Mouse (Mus musculus): ENCODE measurements at regions not wholly inside any gene's neighbourhood (a gene's known extent, or its start where the extent isn't known, plus 50 kb on each side); places are given as distances from the start of the nearest gene placed in this dataset.
"Not testable (repeated sequence)": the region's sequence is repeated elsewhere in the genome, so short reads cannot be mapped to it uniquely, and the experiment has no call there.

DNA sequence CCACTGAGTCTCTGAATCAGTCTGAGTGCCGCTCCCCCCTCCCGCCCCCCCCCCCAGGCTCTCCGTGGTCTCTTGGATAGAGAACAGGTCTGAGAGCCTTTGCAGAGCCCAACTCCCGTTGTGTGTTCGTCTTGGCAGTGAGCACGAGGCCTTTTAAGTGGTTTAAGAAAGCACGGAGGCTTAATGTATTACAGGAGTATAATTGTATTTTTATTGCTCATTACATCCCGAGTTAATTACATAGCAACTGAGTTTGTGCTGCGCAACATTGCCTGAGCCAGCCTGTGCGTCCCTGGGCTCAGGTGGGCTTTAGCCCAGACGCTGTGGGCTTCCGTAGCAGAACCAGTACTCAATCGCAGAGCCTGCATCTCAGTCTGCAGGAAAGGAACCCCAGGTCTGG, 147.1 kb downstream of the Kif26a start:
- intact Hi-C loops (cut with DNase I), result no loop called here
- DNase-seq (ENCODE audit: low spot score in 2 of 2), result no peak

DNA sequence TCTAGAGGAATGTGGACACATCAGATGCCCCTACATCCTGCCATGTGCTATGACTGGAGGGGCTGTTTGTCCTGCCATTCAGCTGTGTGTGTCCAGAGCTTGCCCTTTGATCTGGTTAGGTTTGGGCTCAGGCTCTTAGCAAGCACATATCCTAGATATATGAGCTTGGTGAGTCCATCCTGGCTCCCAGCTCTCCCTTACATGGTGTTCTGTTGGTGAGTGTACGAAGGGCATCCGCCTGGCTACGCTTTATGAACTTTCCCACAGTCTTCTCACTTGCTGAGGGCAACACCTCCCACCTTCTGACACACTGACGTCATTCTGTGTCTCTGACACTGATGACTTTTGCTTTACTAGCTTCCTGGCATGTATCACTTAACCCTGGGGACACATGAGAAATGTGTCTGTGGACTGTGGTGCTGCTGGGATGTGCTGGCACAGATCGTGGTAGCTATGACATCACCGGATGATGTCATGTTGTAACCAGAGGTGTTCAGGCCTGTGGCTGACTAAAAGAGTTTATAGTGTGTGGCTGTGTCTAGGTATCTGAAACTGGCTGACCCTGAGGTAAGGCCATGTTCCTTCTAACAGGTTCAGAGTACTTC, 149.4 kb downstream of the Kif26a start:
- intact Hi-C loops (cut with DNase I), result no loop called here
- no peak for DNase-seq (ENCODE audit: low spot score in 2 of 2)

DNA sequence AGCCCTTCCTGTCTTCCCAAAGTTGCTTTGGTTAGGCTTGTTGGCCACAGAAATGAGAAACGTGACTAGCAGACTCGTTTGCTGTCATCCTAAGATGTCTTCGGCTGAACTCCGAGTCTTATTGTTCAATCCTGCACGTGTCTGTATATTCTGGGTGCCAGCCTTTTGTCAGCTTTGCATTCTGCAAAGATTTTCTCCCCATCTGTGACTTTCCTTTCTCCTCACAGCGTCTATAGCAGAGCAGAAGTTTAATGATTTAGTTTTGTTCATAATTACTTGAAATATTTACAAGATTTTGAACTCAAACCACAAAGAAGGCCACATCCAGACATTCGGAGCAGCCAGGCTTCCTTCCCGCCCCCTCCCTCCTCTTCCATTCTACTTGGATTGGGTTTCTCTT, 152.5 kb downstream of the Kif26a start:
- no peak for DNase-seq (ENCODE audit: low spot score in 2 of 2)

DNA sequence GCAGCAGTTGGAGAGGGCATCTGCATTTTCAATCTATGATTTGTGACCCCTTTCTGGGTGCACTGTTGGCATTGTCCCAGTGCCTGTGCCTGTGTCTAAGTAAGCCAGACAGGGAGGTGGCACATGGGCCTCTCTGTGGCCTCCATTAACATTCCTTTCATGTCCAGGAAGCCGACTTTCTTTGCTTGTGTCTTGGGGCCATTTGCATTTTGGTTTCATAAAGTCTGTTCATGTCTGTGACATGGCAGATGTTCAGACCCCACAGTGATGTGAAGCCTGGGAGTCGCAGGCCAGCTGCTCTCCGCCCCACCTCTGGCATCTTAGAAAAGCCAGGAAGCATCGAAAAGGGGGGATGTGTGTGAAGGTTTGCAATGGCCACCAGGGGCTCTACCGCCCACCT, 153.1 kb downstream of the Kif26a start:
- no peak for DNase-seq (ENCODE audit: low spot score in 2 of 2)
- intact Hi-C loops (cut with DNase I), result no loop called here

More for the DNA sequence above, 152.5 kb downstream of the Kif26a start:
- intact Hi-C loops (cut with DNase I), result no loop called here

DNA sequence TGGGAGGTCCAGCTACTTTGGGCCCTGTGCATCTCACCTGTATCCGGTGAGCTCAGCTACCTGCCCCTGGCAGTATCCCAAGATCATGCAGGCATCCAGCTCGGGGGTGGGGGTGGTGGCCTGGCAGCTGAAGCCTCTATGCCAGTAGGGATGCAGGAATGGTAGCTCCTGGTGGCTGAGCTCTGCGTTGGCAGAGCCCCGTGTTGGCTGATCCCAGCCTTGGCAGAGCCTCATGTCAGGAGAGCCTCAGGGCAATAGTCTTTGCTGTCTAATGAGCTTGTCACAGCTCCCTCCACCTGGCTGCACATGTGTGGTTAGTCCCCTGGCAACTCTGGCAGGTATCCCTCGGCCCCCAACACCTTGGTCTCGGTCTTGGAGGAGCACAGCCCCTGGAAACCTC, 153.6 kb downstream of the Kif26a start:
- intact Hi-C loops (cut with DNase I), result no loop called here
- DNase-seq (ENCODE audit: low spot score in 2 of 2), result no peak

DNA sequence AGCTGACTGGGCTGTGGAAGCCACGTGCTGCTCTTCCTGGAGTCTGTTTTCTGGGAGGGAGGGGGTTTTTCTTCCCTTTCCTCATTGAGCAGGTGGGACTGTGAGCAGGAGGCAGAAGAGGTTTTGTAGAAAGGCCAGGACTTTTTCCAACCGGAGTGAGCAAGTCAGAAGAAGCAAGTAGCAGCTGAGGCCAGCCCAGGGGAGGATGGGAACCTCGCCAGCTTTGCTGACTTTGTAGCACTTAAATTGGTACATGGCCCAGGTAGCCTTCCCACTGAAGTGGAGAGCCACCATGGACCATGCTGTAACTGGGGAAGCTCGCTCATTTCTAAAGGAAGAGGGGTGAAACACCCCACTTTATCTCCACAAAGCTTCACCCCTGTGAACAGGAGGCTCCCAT, 154.1 kb downstream of the Kif26a start:
- intact Hi-C loops (cut with DNase I), result no loop called here
- DNase-seq (ENCODE audit: low spot score in 2 of 2), result no peak

DNA sequence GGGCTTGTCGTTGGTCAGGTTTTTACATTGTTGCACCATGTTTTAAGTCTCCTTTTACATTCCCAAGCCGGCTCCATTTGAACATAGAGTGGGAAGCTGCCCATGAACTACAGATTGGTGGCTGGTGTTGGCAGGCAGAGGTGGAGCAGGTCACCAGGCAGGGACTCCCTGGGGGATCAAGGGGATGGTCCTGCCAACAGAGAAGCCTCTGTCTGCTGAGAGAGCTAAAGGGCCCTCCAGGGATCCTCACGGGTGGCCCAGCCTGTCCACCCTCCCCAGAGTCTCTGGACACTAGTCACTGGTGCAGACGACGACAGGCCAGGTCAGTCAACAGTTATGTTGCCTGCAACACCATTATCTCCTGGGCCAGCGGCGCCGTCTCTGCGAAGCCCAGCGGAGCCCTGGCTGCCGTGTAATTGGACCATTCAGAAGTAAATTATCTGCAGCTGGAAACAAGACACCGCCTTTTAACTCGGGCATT, 155.4 kb downstream of the Kif26a start:
- intact Hi-C loops (cut with DNase I), result no loop called here
- DNase-seq (ENCODE audit: low spot score in 2 of 2), result no peak

DNA sequence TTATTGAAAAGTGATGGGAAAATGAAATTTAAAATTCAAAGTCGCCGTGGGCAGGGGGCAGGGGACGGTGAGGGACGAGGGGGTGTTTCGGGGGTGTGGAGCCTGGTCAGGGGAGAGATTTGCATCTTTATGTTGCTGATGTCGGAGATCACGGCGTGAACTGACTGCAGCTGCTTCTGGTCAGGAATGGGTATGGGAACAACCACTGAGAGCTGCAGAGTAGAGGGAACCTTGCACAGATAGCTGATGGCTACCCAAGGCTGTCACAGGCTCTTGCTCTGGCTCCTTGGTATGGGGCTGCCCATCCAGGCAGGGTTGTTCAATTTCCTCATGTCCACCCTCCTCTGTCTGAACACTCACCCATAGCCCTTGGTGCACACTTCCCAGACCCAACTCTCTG, 155.9 kb downstream of the Kif26a start:
- intact Hi-C loops (cut with DNase I), result no loop called here
- no peak for DNase-seq (ENCODE audit: low spot score in 2 of 2)

DNA sequence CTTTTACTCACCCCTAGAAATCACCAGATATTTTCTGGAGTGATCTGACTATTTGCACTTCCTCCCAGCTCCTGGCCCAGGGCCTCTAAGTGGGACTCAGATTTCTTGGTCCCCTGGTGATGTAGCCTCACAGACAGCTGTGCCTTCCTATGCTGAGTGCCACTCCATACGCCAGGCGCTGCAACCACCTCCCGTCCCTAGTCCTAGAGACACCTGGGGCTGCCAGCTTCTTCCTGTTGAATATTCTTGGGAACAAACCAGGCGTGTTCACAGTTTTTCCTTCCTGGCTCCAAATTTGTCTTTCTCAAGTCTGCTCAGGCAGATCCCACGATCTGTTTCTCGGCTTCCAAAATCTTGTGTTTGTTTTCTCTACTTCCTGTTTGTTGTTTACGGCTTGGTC, 160.2 kb downstream of the Kif26a start:
- DNase-seq (ENCODE audit: low spot score in 2 of 2), result peak; percentile 23 to 41
- intact Hi-C loops (cut with DNase I), result no loop called here

DNA sequence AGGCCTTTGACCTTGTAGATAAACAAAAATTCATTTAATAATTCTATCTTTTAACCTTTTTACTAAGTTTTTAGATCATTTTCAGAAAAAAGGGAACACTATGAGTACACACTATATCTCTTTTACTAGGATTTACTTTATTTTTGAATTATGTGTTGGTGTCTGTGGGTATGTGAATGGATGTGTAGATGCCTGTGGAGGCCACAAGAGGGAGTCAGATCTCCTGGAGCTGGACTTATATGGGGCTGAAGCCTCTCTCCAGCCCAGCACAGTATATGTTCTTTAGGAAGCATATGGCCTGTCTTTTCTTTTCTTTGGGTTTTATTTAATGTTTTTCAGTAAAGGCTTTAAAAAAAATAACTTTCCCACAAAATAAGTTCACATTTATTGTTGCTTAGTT, 162.0 kb downstream of the Kif26a start:
- no peak for DNase-seq (ENCODE audit: low spot score in 2 of 2)
- intact Hi-C loops (cut with DNase I), result no loop called here

DNA sequence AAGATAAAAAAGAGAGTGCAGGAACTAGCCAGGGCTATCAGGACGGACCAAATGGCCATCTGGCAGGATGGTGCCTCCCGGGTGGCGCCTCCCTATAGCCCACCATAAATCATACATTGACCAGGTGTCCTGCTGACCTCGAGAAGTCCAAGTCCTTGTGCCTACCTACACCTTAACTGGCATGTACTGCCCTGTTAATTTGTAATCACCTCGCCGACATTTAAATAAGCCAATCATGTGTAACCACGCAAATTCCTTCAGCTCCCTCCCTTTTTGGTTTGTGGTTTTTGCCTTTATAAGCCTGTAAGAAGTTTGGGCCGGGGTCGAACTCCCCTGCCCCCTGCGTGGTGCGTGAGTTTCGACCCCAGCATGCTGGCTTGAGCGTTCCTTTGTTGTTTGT, 163.1 kb downstream of the Kif26a start:
- DNase-seq (ENCODE audit: low spot score in 2 of 2); intact Hi-C loops (cut with DNase I): not testable (repeated sequence)

DNA sequence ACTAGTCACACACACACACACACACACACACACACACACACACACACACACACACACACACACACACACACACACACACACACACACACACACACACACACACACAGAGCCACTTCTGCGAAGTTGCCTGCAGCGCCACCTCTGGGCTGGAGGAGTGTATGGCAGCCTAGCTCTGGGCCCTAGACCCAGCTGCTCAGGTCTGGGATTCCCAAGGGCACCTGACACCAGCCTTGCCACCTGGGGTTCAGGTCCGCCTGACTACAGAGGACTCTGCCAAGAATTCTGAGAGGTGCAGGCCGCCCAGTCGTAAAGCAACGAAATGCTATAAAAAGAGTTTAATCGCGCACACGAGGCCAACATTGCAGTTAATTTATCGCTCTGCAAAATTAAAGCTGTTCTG, 163.8 kb downstream of the Kif26a start:
- intact Hi-C loops (cut with DNase I), result no loop called here
- DNase-seq (ENCODE audit: low spot score in 2 of 2), result no peak

DNA sequence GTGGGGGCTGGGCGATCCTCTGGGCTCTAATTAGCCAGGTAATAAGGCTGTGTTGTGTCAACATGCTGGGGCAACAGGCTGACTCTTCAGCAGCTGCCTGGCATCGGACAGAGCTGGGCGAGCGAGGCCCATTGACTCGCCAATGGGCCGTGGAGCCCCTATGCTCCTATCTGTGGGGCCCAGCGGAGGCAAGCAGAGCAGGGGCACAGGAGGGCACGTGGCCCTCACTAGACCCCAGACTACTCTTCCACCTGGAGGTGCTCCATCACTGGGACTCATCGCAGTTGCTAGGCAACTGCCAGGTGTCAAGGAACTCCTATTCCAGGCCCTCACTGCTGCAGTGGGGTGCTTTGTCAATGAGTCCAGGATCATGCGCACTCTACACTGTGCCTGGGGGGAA, 164.7 kb downstream of the Kif26a start:
- no peak for DNase-seq (ENCODE audit: low spot score in 2 of 2)
- intact Hi-C loops (cut with DNase I), result no loop called here

DNA sequence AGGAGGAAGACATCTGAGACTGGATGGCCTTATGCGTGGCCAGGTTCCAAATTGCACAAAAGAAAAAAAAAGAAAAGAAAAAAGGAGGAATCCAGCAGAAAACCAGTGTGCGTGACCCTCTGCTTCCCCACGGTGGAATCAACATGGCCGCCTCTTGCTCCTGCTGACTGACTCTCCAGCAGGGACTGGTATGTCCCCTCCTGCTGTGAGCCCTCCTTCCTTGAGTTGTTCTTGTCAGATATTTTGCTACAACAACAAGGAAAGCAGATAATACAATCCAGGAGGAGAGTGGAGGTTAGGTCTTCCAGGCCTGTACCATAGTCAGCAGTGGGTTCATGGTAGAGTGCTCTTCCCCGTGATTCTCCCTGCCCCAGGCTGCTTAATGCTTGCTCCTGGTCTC, 168.8 kb downstream of the Kif26a start:
- intact Hi-C loops (cut with DNase I), result no loop called here
- no peak for DNase-seq (ENCODE audit: low spot score in 2 of 2)

DNA sequence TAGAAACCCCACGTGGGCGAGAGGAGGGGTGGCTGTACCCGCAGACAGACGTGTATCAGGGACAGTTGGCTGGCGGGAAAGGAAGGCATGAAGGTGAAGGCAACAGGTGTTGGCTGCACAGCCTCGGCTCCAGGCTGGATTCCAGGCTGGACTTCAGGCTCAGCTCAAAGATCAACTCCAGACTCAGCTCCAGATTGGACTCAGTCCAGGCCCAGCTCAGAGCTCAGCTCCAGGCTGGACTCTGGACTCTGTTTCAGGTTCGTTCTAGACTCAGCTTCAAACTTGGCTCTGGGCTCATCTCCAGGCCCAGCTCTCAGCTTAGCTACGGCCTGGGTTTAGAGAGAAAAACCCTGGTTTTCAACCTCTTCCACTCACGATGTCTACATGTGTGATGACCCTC, 171.2 kb downstream of the Kif26a start:
- no peak for DNase-seq (ENCODE audit: low spot score in 2 of 2)
- intact Hi-C loops (cut with DNase I), result no loop called here

DNA sequence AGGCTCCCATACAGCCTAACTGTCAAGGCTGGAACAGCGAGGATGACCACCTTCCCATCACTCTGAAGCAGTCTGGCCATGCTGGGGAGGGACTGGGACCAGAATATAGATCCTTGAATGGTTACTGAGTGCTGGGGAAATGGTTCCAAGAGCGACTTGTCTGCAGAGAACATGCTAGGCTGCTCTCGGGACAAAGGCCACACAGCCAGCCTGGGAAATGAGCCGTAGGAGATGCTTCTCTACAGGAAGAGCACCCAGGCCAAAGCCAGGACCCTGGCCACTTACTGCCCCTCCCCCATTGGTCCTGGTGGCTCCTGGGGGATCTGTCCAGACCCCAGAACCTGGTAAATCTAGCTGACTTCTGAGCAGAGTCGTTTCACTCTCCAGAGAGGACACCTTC, 170.8 kb upstream of the A530016L24Rik start:
- DNase-seq (ENCODE audit: low spot score in 2 of 2), result no peak
- intact Hi-C loops (cut with DNase I), result no loop called here

DNA sequence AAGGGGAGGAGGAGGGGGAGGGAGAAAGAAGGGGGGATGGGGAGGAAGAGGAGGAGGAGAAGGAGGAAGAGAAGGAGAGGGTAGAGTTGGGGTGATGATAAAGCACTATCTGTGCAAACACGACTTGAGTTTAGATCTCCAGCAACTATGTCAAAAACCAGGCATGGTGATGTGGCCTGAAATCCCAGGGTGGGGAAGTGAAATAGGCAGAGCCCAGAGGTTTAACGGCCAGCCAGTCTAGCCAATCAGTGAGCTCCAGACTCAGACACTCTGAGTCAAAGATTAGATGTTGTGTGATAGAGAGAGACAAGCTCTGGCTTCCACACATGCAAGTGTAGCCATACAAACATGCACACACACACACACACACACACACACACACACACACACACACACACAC, 167.1 kb upstream of the A530016L24Rik start:
- intact Hi-C loops (cut with DNase I), result no loop called here
- no peak for DNase-seq (ENCODE audit: low spot score in 2 of 2)

DNA sequence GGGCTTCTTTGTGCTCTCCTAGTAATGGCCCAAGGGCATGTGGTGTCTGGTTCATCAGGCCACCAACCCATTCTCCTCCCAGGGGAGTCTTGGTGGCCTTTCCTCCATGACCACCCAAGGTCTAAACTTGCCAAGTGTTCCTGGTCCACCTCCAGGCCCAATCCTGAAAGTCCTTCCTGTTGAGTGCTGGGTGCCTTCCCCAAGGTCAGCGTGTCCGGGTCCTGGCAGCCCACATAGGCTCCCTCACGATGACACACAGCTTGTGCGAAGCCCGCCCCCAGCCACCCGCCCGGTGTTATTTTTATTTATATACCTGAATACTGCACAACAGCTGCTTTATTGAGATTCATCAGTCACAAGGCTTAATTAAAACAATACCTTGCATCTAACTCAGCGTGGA, 161.8 kb upstream of the A530016L24Rik start:
- no peak for DNase-seq (ENCODE audit: low spot score in 2 of 2)
- intact Hi-C loops (cut with DNase I), result no loop called here

DNA sequence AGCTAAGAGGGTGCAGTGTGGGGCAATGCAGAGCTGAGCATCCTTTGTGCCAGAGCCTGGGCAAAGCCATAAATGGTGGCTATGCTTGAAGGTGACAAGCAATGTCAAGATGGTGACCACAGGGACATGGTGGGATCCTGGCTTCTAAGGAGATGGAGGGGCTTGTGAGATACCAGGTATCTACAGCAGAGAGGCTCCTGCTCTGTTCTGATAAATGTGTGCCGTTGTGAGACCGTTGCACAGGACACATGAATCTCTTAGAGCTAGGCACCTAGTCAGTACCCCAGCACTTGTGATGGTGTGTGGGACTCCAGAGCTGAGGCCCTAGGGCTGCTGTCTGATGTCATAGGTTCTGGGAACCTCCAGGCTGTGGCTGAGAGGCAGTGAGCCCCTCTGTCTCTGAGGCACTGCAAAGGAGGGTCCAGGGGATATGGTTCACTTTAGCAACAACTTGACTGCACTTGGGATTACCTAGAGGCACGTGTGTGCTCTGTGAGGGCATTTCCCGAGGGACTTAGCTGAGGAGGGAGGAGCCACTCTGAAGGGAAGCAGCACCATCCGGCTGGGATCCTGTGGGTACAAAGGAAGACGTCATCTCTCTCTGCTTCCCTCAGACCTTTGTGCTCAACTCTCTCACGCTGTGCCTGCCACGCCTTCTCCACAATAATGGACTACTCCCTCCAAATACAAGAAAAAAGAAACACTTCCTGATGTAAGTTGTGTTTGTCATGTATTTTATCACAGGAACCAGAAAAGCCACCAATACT, 160.3 kb upstream of the A530016L24Rik start:
- no peak for DNase-seq (ENCODE audit: low spot score in 2 of 2)
- intact Hi-C loops (cut with DNase I), result no loop called here

DNA sequence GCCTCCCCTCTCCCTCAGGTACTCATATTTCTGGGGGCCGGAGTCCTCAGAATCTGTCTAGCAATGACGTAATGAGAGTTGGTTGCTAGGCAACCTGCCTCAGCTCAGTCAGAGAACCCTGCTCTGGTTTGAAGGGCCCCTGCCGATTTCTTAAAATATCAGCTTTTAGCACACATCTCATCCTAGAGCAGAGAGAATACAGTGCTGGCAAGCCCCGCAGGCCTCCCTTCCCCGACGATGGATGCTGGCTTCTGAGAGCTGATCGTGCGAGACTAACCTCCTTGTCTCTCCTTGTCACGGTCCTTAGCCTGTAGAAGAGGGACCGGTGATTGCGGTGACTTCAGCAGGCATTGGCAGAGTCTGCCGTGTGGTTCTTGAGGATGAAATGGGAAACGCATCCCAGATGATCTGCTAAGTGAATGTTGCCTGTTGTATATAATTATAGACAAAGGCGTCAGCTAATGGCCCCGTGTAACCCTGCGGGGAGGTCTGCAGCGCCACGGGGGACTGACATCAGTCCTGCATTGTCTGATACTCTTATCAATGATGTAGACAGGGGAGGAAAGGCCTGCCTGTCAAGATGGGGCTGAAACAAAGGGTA, 159.4 kb upstream of the A530016L24Rik start:
- peak; percentile 83 to 91 for DNase-seq (ENCODE audit: low spot score in 2 of 2)
- intact Hi-C loops (cut with DNase I), result no loop called here

DNA sequence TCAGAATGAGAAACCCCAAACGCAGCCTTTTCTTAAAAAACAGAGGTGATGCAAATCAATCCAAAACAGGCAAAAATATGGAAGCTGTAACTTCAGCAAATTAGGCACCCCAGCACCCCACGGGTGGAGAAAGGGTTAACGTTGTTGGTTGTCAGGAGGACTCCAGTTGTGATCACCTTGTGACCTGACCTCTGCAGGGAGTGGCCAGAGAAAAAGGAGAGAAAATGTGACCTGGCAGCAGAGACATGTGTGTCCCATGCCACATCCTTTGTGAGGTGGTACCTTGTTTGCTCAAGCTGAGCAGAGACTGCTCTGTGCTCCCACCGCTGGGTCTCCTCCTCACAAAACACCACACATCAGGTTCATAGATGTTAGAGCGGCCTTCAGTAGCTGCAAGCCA, 158.7 kb upstream of the A530016L24Rik start:
- intact Hi-C loops (cut with DNase I), result no loop called here
- DNase-seq (ENCODE audit: low spot score in 2 of 2), result no peak
